Mouse (Mus musculus) testis, postnatal 14 days (tissue): ENCODE data around the gene Olfr372.

ENCODE experiments used
- DNase-seq: peaks from one replicate; pipeline ENCODE4 v3.0.0; 2021; ENCODE audit warnings: low spot score

Olfr372 gene

DNA sequence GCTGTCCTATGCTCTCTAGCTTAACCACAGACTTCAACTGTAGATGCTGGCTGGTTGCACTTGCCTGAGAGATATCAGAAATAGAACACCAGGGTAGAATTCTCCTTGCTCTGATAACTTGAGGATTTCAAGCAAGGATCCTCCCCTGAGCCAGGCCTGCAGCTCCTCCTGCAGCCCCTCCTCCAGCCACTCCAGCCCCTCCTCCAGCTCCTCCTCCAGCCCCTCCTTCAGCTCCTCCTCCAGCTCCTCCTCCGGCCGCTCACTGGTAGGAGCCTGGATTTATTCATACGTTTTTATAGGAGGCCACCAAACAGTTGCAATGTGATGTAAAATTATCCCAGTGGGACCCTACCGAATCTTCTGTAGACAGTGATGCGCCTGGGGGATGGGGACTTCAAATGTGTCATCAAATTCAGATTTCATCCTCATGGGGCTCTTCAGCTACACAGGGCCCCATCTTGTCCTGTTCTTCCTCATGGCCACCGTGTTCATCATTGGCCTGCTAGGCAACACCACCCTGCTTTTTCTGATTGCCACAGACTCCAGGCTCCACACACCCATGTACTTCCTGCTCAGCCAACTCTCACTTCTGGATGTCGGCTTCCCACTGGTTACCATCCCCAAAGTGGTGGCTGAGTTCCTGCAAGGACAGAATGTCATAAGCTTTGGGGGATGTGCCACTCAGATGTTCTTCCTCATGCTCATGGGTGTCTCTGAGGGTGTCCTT, 58.5 kb downstream of the Olfr372 start:
- peak; percentile 46 for DNase-seq

DNA sequence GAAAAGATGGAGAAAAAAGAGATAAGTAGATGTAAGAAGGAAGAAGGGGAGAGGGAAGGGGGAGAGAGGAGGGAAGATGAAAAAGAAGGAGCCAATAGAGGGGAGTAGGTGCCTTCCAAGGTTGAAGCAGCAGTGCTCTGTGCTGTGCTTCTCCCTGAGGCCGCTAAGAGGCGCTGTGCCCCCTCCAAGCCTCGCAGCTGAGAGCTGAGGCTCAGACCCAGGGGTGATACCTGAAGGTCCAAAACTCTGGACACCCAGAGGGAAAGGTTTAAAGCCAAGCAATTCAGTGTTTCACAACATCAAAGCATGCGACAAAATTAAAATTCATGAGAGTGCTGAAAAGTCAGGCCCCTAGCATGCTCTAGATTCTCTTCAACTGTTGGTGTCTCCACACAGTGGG, 64.1 kb downstream of the Olfr372 start:
- DNase-seq, result no peak

DNA sequence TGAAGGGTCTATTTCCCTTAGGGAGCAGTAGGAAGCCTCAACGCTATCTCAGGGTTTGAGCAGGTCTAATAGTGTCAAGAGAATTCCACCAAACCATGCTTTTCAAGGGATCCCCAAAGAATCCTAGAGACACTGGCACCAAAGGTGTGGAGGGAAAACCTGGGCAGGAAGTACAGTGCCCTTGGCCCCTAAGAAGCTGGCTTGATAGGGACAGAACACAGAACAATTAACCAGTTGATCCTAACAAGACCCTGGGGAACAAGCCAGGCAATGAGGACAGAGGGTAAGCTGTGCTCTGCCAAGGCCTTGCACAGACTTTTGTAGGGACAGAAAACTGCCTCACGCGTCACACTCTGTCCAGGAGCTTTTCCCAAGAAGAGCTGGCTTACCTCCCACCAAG, 65.7 kb downstream of the Olfr372 start, which contains the start of gene Olfr374:
Gene Olfr374, plus strand, starts transcription at position 301 of the 400 bp plus-strand sequence.
- no peak for DNase-seq
